Mouse (Mus musculus) liver, embryonic 14.5 days (tissue): ENCODE data around the gene Miga2. TPM values are rescaled to one million over a fixed set of nuclear protein-coding genes. Genes with fewer than 3 reads are reported as not detected.

Experiments used
- ATAC-seq: fragments of 200-750 bp; cut with Nextera tagmentation; 2 replicates; pipeline ENCODE4 v1.8.0; 2017; ENCODE audit warnings: moderate number of reproducible peaks, mild to moderate bottlenecking, moderate library complexity; ENCODE audit not compliant: insufficient read depth
- DNase-seq, 3 experiments: peaks; one replicate each; pipeline ENCODE4 v3.0.0-alpha.2; 2012 to 2013; ENCODE audit warnings: low read depth in 3 of 3, low spot score in 3 of 3
- H3K27ac ChIP-seq: fragments of 300-500 bp; sonication (generic); 2 replicates; pipeline ENCODE4 v1.5.1; 2014; ENCODE audit warnings: moderate library complexity, mild to moderate bottlenecking, control low read depth, inconsistent platforms
- H3K27me3 ChIP-seq: fragments of 300-500 bp; sonication (generic); 2 replicates; pipeline ENCODE4 v1.6.1; 2014; ENCODE audit warnings: mild to moderate bottlenecking, low read length, moderate library complexity; ENCODE audit not compliant: control insufficient read depth, insufficient read depth
- H3K36me3 ChIP-seq: fragments of 300-500 bp; sonication (generic); replicated peaks from 2 replicates; pipeline ENCODE4 v1.6.1; 2014; ENCODE audit warnings: low read depth; ENCODE audit not compliant: control insufficient read depth, insufficient read depth
- H3K4me1 ChIP-seq, 2 experiments: fragments of 200-500 bp in 1 of 2; fragments of 300-500 bp in 1 of 2; sonication (generic) in 1 of 2; replicated peaks; 2 replicates each; pipeline ENCODE4 v1.6.1; 2012 to 2014; ENCODE audit warnings: antibody characterized with exemption in 1 of 2, inconsistent platforms in 1 of 2, low read length in 1 of 2; ENCODE audit not compliant: control insufficient read depth in 2 of 2, insufficient read depth in 2 of 2
- H3K4me2 ChIP-seq: fragments of 300-500 bp; sonication (generic); 2 replicates; pipeline ENCODE4 v1.6.1; 2014; ENCODE audit warnings: low read depth, mild to moderate bottlenecking, control low read depth, moderate library complexity
- H3K4me3 ChIP-seq, 2 experiments: fragments of 200-500 bp in 1 of 2; fragments of 300-500 bp in 1 of 2; sonication (generic) in 1 of 2; 2 replicates each; pipeline ENCODE4 v1.5.1; 2012 to 2014; ENCODE audit warnings: low read depth in 2 of 2, low read length in 2 of 2, mild to moderate bottlenecking in 2 of 2, control low read depth in 1 of 2, inconsistent platforms in 1 of 2, moderate library complexity in 1 of 2; ENCODE audit not compliant: insufficient read depth in 1 of 2
- H3K9ac ChIP-seq: fragments of 300-500 bp; sonication (generic); replicated peaks from 2 replicates; pipeline ENCODE4 v1.6.1; 2014; ENCODE audit warnings: mild to moderate bottlenecking, control low read depth, moderate library complexity
- H3K9me3 ChIP-seq: fragments of 300-500 bp; sonication (generic); 2 replicates; pipeline ENCODE4 v1.6.1; 2016; ENCODE audit warnings: low read length, mixed read lengths; ENCODE audit not compliant: control insufficient read depth
- CTCF ChIP-seq: IDR thresholded peaks from 2 replicates; pipeline ENCODE4 v1.5.1; 2016; ENCODE audit warnings: antibody characterized with exemption, low read depth, control low read depth
- EP300 ChIP-seq: IDR thresholded peaks from 2 replicates; pipeline ENCODE4 v1.6.1; 2016; ENCODE audit warnings: antibody characterized with exemption, low read depth
- WGBS: fragments of 180-500 bp; shearing (Covaris S2); extraction: QIAGEN DNeasy Blood & Tissue Kit; methylation state at CpG from one replicate; pipeline ENCODE4 v1.1.7; 2014; ENCODE audit not compliant: insufficient replicate concordance; 5-methylcytosine and 5-hydroxymethylcytosine counted together
- polyA plus RNA-seq, 2 experiments: library from polyadenylated mRNA; depleted of rRNA in 1 of 2; stranded (reverse) in 1 of 2; unstranded in 1 of 2; fragments of >200 nt; fragmentation: Nextera tagmentation in 1 of 2; extraction: Ambion mirVana in 1 of 2; gene quantifications; 2 replicates each; pipeline versions ENCODE4 v1.2.1 to v1.2.3; 2012 to 2014

The Miga2 gene
- polyA plus RNA-seq, 2 experiments = 5.3 to 6.9 TPM

- TF ChIP-seq EP300 (no peak), CTCF (no peak)
- Histone ChIP-seq H3K4me1 (no peaks in the 10 kb centered on the region), H3K4me3 (no peak overlapping the region), H3K9ac (no peak overlapping the region), H3K27me3 (no peaks in the 10 kb centered on the region), H3K36me3 (peaks cover 9% of the 10 kb centered on the region), H3K9me3 (no peaks in the 10 kb centered on the region), H3K27ac (no peak overlapping the region), H3K4me2 (no peak overlapping the region)
- DNase-seq (no peak), ATAC-seq (no peak)
- WGBS = 68% methylated on average over 10 of the region's 10 CpGs
These were observed 43.7 kb downstream of the Miga2 start for GRCm38 (mm10) chr2:30407778-30408177.

- H3K36me3 ChIP-seq = peaks cover 9% of the 10 kb centered on the region
These were observed 44.5 kb downstream of the Miga2 start for GRCm38 (mm10) chr2:30408452-30409100.

GRCm38 (mm10) chr2:30409454-30410176 lies 45.6 kb downstream of the Miga2 start:
- Histone ChIP-seq H3K9ac (no peak overlapping the region), H3K27ac (no peak overlapping the region), H3K36me3 (peaks cover 9% of the 10 kb centered on the region), H3K4me3 (no peak overlapping the region), H3K27me3 (no peaks in the 10 kb centered on the region), H3K4me1 (peaks cover 0 to 6% of the 10 kb centered on the region in 2 experiments; a peak in 2 of 4 replicates), H3K9me3 (no peaks in the 10 kb centered on the region), H3K4me2 (no peak overlapping the region)
- DNase-seq (no peak), ATAC-seq (no peak)
- no peak for TF ChIP-seq CTCF
- no peak for TF ChIP-seq EP300
- WGBS = 71% methylated on average over 5 of the region's 5 CpGs

More at GRCm38 (mm10) chr2:30408452-30409100, 44.5 kb downstream of the Miga2 start:
- ATAC-seq = no peak
- Histone ChIP-seq H3K4me1 (no peaks in the 10 kb centered on the region), H3K27me3 (no peaks in the 10 kb centered on the region), H3K27ac (no peak overlapping the region), H3K4me3 (no peak overlapping the region), H3K9ac (no peak overlapping the region), H3K9me3 (no peaks in the 10 kb centered on the region), H3K4me2 (no peak overlapping the region)
- TF ChIP-seq EP300 = no peak
- TF ChIP-seq CTCF = no peak
- WGBS = 70% methylated on average over 8 of the region's 8 CpGs
- DNase-seq = no peak

GRCm38 (mm10) chr2:30413038-30413973 lies 49.3 kb downstream of the Miga2 start:
- DNase-seq (no peak), ATAC-seq (no peak)
- H3K27ac ChIP-seq = no peak overlapping the region
- peak overlapping the region; percentile 90; the same call in 1 of the 2 replicates for H3K4me2 ChIP-seq
- H3K36me3 ChIP-seq = peaks cover 13% of the 10 kb centered on the region
- peaks cover 12 to 17% of the 10 kb centered on the region in 2 experiments for H3K4me1 ChIP-seq
- TF ChIP-seq CTCF (no peak), EP300 (no peak)
- 82% methylated on average over 16 of the region's 16 CpGs for WGBS
- H3K9me3 ChIP-seq = no peaks in the 10 kb centered on the region
- H3K9ac ChIP-seq = no peak overlapping the region
- H3K27me3 ChIP-seq = no peaks in the 10 kb centered on the region
- H3K4me3 ChIP-seq = no peak overlapping the region
